Mouse (Mus musculus) small intestine, adult 2 months (tissue): ENCODE results near the gene Cfap221. TPM values are rescaled to one million over a fixed set of nuclear protein-coding genes. Genes with fewer than 3 reads are reported as not detected.
A peak's percentile ranks its signal among the peaks of the same experiment; 100 is the strongest.

ENCODE experiments used
- H3K27ac ChIP-seq: fragments of 200-500 bp; 2 replicates; pipeline ENCODE4 v1.5.1; 2012; ENCODE audit warnings: low read depth, low read length, control low read depth, inconsistent platforms; ENCODE audit not compliant: insufficient read depth
- H3K27me3 ChIP-seq: fragments of 200-500 bp; 2 replicates; pipeline ENCODE4 v1.6.1; 2012; ENCODE audit warnings: mild to moderate bottlenecking, moderate library complexity, low read length, inconsistent platforms; ENCODE audit not compliant: control insufficient read depth, insufficient read depth
- H3K36me3 ChIP-seq: fragments of 200-500 bp; 2 replicates; pipeline ENCODE4 v1.6.1; 2012; ENCODE audit warnings: mild to moderate bottlenecking, low read length, control low read depth, inconsistent platforms; ENCODE audit not compliant: control insufficient read depth, insufficient read depth
- H3K4me1 ChIP-seq: fragments of 200-500 bp; 2 replicates; pipeline ENCODE4 v1.6.1; 2012; ENCODE audit warnings: low read length, inconsistent platforms, mixed read lengths; ENCODE audit not compliant: control insufficient read depth, insufficient read depth, insufficient read length
- H3K4me3 ChIP-seq: fragments of 200-500 bp; 2 replicates; pipeline ENCODE4 v1.5.1; 2012; ENCODE audit warnings: low read depth, mild to moderate bottlenecking, control low read depth, inconsistent platforms, low read length, moderate library complexity
- CTCF ChIP-seq: fragments of 200-500 bp; IDR thresholded peaks from 2 replicates; pipeline ENCODE4 v1.5.1; 2012; ENCODE audit warnings: low read depth, mild to moderate bottlenecking, control low read depth, inconsistent platforms, low read length, moderate library complexity, mixed read lengths; ENCODE audit not compliant: insufficient replicate concordance, insufficient read length; ENCODE audit errors: extremely low read depth
- POLR2A ChIP-seq: fragments of 200-500 bp; IDR thresholded peaks from 2 replicates; pipeline ENCODE4 v1.6.1; 2012; ENCODE audit warnings: low read depth, mild to moderate bottlenecking, control low read depth, inconsistent platforms, low read length, moderate library complexity
- WGBS: fragments of 180-500 bp; shearing (Covaris S2); methylation state at CpG from one replicate; pipeline ENCODE4 v1.1.7; 2018; 5-methylcytosine and 5-hydroxymethylcytosine counted together
- polyA plus RNA-seq: library from polyadenylated mRNA; depleted of rRNA; stranded (reverse); fragments of >200 nt; gene quantifications from 2 replicates; pipeline ENCODE4 v1.2.3, GENCODE M21; 2012

Gene Cfap221
- polyA plus RNA-seq, 1 experiment, result not detected

DNA sequence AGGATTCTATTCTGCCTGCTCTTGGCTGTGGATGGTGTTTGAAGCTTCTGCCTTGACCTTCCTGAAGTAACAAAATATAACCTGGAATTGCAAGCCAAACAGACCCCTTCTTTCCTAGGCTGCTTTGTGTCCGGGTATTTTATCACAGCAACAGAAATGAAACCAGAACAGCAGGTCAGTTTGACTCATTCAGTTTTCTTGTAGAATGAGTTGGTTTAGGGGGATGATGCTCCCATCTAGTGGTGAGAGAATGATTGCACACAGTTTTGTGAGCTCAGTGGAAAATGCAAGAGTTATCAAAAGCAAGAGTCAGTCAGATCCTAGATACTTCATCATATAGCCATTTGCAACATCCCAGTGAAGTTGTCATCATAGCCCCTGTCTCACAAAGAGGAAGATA is 67.3 kb downstream of the Cfap221 start:
- H3K4me1 ChIP-seq, result no peaks in the 10 kb centered on the region
- 18% methylated on average over 1 of the region's 1 CpGs for WGBS
- H3K36me3 ChIP-seq, result no peaks in the 10 kb centered on the region
- no peak for TF ChIP-seq CTCF
- no peak for TF ChIP-seq POLR2A
- no peaks in the 10 kb centered on the region for H3K27me3 ChIP-seq
- no peak overlapping the region for H3K27ac ChIP-seq
- no peak overlapping the region for H3K4me3 ChIP-seq

DNA sequence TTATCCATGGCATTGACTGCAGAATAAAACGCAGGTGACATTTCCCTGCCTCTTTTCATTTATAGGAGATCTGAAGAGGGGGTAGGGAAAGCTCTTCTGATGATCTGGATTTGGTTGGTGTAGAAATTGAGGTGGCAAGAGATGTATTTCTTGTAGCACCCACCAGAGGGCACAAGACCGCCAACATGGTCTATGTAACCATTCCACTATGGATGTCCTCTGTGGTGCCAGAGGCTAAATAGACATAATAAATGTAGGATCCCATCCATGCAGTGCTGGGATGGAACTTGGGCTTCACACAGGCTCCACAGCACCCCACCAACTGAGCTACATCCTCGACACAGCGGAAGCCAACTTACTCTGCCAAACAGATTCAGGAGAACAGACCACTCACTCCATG is 77.7 kb downstream of the Cfap221 start:
- 59% methylated on average over 4 of the region's 4 CpGs for WGBS

DNA sequence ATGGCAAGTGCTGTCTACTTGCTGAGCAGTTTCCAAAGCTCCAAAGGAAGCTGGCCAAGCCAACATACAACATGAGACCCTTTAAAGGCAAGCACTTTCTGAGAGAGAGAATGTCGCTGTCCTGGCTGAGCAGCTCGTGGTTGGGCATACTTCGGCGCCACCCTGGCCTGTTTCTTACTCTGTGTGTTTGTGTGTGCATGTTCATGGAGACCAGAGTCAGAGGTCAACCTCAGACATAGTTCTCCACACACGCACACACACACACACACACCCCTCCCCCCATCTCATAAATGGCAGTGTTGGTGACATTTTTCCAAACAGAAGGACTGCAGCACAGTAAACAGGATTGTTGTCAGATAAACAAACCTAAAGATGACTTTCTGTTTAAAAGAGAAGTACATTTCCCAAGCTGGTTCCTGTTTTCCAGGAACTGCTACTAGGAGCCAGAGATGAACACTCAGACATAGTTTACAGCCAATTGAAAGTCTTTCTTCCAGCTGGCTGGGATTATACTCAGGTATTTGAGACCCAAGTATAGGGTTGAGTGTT is 80.1 kb downstream of the Cfap221 start:
- Histone ChIP-seq H3K4me3 (no peak overlapping the region), H3K4me1 (peaks cover 4% of the 10 kb centered on the region; the same call in 1 of the 2 replicates), H3K27me3 (no peaks in the 10 kb centered on the region), H3K27ac (no peak overlapping the region), H3K36me3 (no peaks in the 10 kb centered on the region)
- WGBS, result 84% methylated on average over 5 of the region's 5 CpGs
- no peak for TF ChIP-seq POLR2A
- TF ChIP-seq CTCF, result no peak

More for the DNA sequence above, 77.7 kb downstream of the Cfap221 start:
- Histone ChIP-seq H3K27me3 (no peaks in the 10 kb centered on the region), H3K36me3 (no peaks in the 10 kb centered on the region), H3K27ac (no peak overlapping the region), H3K4me1 (no peaks in the 10 kb centered on the region), H3K4me3 (no peak overlapping the region)
- TF ChIP-seq POLR2A (no peak), CTCF (peak; percentile 35; the same call in 1 of the 2 replicates)

DNA sequence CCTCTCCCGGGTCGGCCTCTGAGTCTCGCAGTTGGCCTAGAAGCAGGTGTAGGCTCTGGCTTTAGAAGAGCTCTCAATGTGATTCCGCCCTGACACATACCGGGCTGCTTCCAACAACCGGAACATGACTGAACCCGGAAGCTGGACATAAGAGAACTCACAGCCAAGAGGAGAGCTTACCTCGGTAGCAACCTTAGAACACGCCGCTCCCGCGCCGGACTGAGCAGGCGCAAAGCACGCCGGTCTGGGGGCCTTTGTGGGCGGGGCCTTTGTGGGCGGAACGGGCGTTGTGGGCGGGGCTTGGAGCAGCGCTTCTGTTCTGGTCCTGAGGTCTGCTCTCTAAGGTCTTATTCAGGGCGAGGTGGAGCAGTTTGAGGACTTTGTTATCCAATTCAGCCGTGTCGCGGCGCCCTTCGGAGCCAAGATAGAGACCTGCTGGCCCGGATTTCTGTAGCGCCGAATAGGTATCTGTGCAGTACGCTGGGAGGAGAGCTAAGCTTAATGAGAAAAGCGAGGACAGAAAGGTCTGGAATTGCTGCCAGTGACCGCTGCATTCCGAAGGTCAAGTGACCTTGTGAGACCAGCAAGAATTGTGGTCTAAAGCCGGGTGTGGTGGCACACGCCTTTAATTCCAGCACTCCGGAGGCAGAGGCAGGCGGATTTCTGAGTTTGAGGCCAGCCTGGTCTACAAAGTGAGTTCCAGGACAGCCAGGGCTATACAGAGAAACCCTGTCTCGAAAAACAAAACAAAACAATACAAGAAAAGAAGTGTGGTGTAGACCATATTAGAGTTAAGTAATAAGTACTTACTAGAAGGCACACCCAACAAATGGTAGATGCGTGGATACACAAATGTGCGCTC is 83.8 kb downstream of the Cfap221 start, which contains the start of gene Tmem177:
Gene Tmem177, minus strand, starts transcription at position 256 of the 862 bp plus-strand sequence.
- WGBS, result 8% methylated on average over 42 of the region's 42 CpGs
- TF ChIP-seq POLR2A (peak; percentile 84; the same call in 1 of the 2 replicates), CTCF (0 out of 2 replicates have a peak, but pooled peaks have one; percentile 12)
- peak within 1 kb of the TSS; percentile 73 for H3K27ac ChIP-seq

DNA sequence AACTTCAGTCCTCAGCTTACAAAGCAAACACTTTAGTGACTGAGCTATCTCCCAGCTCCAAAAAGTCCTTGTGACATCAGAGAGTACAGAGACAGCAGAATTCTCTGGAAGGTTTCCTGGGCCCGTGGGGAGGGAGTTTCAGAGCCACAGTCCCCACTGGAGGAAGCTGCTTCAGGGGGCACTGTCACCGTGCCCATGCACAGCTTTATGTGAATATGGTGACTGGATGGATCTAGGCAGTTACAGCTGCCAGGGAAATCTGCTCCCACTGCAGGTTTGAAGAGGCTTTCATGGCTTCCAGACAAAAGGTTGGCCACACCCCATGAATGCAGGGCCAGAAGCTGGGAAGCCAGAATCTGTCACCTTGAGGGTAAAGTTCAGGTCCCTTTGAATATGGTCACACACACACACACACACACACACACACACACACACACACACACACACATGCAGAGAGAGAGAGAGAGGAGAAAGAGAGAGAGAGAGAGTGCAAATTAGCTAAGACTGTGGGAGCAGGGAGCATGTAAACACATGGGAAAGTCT is 89.8 kb downstream of the Cfap221 start:
- WGBS, result 44% methylated on average over 2 of the region's 2 CpGs

More for the DNA sequence above, 83.8 kb downstream of the Cfap221 start, which contains the start of gene Tmem177:
- Histone ChIP-seq H3K4me1 (peaks cover 4% of the 10 kb centered on the region; the same call in 1 of the 2 replicates), H3K36me3 (peaks cover 5% of the 10 kb centered on the region), H3K4me3 (peak within 1 kb of the TSS; percentile 72), H3K27me3 (no peaks in the 10 kb centered on the region)

DNA sequence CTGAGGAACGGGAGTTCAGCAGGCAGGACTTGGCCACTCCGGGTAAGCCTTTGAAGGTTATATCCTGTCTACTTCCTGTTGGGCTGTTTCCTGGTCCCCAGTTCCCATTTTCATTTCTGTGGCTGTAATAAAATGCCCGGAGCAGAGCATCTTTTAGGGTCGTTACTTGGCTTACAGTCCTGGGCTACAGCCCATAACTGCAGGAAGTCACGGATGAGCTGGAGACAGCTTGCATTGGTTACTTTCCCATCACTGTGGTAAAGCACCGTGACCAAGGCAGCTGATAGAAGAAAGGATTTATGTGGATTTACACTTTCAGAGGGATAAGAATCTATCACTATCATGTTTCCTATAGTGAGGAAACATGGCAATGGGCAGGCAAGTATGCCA is 93.8 kb downstream of the Cfap221 start:
- TF ChIP-seq CTCF (no peak), POLR2A (no peak)
- WGBS, result 62% methylated on average over 6 of the region's 6 CpGs
- H3K36me3 ChIP-seq, result no peaks in the 10 kb centered on the region
- peaks cover 5% of the 10 kb centered on the region; the same call in 1 of the 2 replicates for H3K4me1 ChIP-seq
- no peak overlapping the region for H3K27ac ChIP-seq
- H3K27me3 ChIP-seq, result no peaks in the 10 kb centered on the region
- H3K4me3 ChIP-seq, result no peak overlapping the region

More for the DNA sequence above, 89.8 kb downstream of the Cfap221 start:
- Histone ChIP-seq H3K4me3 (no peak overlapping the region), H3K36me3 (peaks cover 5% of the 10 kb centered on the region), H3K4me1 (peaks cover 9% of the 10 kb centered on the region; the same call in 1 of the 2 replicates), H3K27me3 (no peaks in the 10 kb centered on the region), H3K27ac (no peak overlapping the region)
- TF ChIP-seq CTCF (no peak), POLR2A (no peak)
